Mouse (Mus musculus) spleen, adult 2 months (tissue): ENCODE data around the gene Smarcd2.

Experiments used
- CTCF ChIP-seq: fragments of 200-500 bp; IDR thresholded peaks from 2 replicates; pipeline ENCODE4 v1.5.1; 2011; ENCODE audit warnings: mild to moderate bottlenecking, inconsistent platforms; ENCODE audit not compliant: insufficient read depth, insufficient read length, insufficient replicate concordance; ENCODE audit errors: extremely low read depth
- POLR2A ChIP-seq: fragments of 200-500 bp; IDR thresholded peaks from 2 replicates; pipeline ENCODE4 v1.6.1; 2011; ENCODE audit warnings: low read depth, low read length, inconsistent platforms

GRCm38 (mm10) chr11:106307432-106307831 lies 34.7 kb upstream of the Smarcd2 start:
- TF ChIP-seq CTCF, result no peak
- TF ChIP-seq POLR2A, result no peak
